Mouse (Mus musculus): ENCODE results near the gene Trim30d.
"Not testable (repeated sequence)": the region's sequence is repeated elsewhere in the genome, so short reads cannot be mapped to it uniquely, and the experiment has no call there.

- TF ChIP-seq CTCF (conservative IDR thresholded peaks at IDR 0.05; ENCODE audit: low read length); POU5F1 (IDR thresholded peaks at IDR 0.05; ENCODE audit: borderline replicate concordance, low read length): not testable (repeated sequence)
Measured at GRCm38 (mm10) chr7:104507421-104508065, at the start of gene Trim30d.
